Mouse (Mus musculus): ENCODE measurements around the gene Etfa. TPM values are rescaled to one million over a fixed set of nuclear protein-coding genes. Genes with fewer than 3 reads are reported as not detected.

Gene Etfa
- 100 to 1,000 TPM; 480 to 543 TPM for total RNA-seq (2021)
- long read RNA-seq, experiment 1, transcript Etfa-201 (12 exons, 1,392 nt): major isoform, 356 of 393 reads
- long read RNA-seq, experiment 1, partial matches to known transcripts: 26 of 393 reads
- long read RNA-seq, experiment 1, other reads (novel, unspliced or antisense): 11 of 393 reads
- long read RNA-seq, experiment 2, transcript Etfa-201 (12 exons, 1,392 nt): major isoform, 985 of 1,092 reads
- long read RNA-seq, experiment 2, partial matches to known transcripts: 80 of 1,092 reads
- long read RNA-seq, experiment 2, other reads (novel, unspliced or antisense): 27 of 1,092 reads

DNA sequence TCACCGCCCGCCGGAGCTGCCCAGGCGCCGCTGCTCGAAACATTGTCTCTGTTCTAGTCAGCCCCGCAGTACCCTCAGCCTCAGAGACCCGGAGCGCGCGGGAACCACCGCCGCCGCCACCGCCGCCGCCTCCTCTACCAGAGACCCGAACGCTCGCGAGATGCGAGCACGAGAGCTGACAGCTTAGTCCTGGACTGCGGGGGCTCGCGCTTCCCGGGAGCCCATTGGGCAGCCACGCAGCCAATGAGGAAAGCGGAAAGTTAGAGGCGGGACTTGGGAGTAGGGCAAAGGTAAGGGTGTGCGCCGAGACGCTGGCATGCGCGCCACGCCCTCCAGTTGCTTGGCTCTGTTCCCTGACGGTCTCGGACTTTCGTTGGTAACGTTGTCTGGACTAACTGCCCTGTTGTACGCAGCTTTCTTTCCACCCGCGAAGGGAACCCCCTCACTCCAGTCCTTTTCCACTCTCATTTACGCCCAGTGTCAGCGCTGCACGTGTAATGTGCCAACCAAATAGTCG lies at the start of gene Etfa:
Gene Etfa (minus strand): TSS at position 217 of the 517 bp plus-strand sequence.
- DNase-seq (ENCODE audit: low spot score in 2 of 2): peak; percentile 91 to 92

GRCm38 (mm10) chr9:55560960-55561359 lies 48.9 kb upstream of the Etfa start:
- DNase-seq (ENCODE audit: low spot score in 2 of 2): no peak

DNA sequence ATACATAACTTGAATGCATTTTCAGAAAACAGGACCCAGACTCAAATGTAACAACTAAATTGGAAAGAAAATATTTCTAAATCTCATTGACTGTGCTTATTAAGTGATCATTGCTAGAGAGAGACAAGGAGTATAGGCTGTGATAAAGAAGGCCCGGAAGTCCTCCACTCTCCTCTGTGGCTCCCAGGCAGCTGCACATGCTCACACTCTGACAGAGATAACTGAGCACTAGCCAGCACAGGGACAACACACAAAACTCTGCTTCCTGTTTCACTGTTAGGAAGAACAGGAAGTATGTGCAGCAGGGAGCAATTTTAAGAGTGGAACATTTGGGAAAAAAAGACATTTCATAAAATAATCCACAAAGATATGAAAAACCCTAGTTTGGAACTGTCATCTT lies 42.9 kb upstream of the Etfa start:
- no peak for DNase-seq (ENCODE audit: low spot score in 2 of 2)

DNA sequence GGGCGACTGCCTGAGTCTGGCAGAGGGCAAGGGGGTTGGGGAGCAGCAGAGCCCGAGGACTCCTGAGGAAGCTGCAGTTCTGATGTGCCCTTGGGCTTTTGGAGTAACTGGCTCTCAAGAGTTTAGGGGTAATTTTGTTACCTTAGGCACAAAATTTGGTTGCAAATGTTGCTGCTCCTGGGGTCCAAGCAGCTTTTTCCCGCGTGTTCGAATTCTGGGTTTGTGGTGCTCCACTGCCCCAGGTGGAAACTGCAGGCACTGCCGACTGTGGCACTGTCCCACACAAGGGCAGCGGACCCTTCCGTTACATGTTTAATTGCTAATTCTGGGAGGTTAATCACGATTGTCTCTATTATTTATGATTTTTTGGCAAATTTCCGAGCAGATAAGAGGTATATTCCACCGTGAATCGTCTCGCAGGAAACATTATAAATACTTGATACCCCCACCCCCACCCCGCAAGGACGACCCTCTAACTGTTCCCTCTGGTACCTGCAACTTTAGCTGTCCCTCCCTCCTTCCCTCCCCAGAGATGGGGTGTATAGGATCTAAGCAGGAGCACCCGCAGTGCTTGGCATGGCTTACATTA lies 37.4 kb upstream of the Etfa start:
- no peak for DNase-seq (ENCODE audit: low spot score in 2 of 2)

- no peak for DNase-seq (ENCODE audit: low spot score in 2 of 2)
Observed at GRCm38 (mm10) chr9:55548871-55549270, 36.8 kb upstream of the Etfa start.

- DNase-seq (ENCODE audit: low spot score in 2 of 2): peak; percentile 46 to 54
Observed at GRCm38 (mm10) chr9:55546176-55547010, 34.4 kb upstream of the Etfa start.

DNA sequence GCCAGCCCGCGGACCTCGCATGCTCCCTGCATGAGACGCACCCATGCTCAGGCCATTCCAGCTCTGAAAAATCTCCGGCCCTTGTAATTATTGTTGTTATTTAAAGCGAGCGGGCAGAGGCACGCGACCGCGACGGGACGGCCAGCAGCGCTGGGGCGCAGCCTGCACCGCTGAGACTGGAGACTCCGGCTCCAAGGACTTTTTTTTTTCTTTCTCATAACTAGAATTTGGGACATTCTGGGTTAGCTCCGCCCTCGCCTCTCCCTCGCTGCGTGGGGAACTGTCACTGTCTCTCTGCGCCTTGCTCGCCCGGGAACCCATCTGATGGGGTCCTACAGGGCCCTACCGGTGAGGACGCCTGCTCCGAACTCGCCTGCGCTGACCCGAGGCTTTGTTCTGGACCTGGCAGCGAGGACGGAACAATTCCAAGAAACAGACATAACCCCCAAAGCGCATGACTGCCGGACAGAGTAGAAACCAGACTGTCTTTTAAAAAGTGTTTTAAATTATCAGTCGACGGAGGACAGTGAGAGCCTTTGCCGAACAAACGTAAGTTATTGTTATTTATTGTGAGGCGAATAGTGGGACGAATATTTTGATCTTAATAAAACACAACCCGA lies 33.6 kb upstream of the Etfa start:
- DNase-seq (ENCODE audit: low spot score in 2 of 2): peak in 1 of 2 experiments; percentile 12

GRCm38 (mm10) chr9:55544861-55545555 lies 33.0 kb upstream of the Etfa start:
- DNase-seq (ENCODE audit: low spot score in 2 of 2): peak; percentile 19 to 32

- DNase-seq (ENCODE audit: low spot score in 2 of 2): peak; percentile 28 to 42
Observed at GRCm38 (mm10) chr9:55543703-55544401, 31.8 kb upstream of the Etfa start.

DNA sequence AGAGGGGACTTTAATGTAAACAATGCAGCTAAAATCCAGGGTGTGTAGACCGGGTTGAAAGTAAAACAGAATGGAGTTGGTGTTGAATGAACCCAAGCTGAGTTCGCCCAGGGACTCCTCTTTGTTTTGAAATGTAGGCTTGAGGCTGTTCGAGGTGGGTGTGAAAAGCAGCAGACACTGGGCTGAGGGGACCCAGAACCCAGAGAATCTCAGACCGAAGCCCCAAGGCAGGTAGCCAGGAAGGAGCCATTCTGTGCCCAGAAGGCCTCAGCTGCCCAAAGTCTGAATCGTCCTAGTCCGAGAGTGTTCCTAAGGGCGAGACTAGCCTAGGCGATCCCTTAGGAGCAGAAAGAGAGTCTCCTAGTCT lies 31.3 kb upstream of the Etfa start:
- DNase-seq (ENCODE audit: low spot score in 2 of 2): no peak

- DNase-seq (ENCODE audit: low spot score in 2 of 2): peak in 1 of 2 experiments; percentile 4
Observed at GRCm38 (mm10) chr9:55542366-55543325, 30.6 kb upstream of the Etfa start.

GRCm38 (mm10) chr9:55541681-55542365 lies 29.8 kb upstream of the Etfa start:
- DNase-seq (ENCODE audit: low spot score in 2 of 2): peak in 1 of 2 experiments; percentile 25

GRCm38 (mm10) chr9:55540888-55541287 lies 28.8 kb upstream of the Etfa start:
- peak; percentile 21 to 34 for DNase-seq (ENCODE audit: low spot score in 2 of 2)

DNA sequence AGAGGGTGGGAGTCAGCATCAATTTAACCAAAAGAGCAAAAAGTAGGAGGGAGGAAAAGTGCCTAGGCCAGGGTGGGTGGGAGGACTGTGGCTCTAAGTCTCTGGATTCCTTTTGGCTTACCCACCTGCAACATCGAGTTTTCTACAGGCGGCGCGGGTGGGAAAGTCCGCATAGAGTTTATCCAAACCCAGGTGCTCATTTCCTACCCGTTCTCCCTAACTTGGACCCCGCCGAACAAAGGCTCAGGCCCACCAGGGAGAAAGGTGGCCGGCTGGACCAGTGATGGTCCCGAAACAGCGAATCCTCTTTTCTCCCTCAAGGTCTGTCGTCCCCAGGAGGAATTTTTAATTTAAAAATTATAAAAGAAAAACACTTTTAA lies 28.3 kb upstream of the Etfa start:
- no peak for DNase-seq (ENCODE audit: low spot score in 2 of 2)

DNA sequence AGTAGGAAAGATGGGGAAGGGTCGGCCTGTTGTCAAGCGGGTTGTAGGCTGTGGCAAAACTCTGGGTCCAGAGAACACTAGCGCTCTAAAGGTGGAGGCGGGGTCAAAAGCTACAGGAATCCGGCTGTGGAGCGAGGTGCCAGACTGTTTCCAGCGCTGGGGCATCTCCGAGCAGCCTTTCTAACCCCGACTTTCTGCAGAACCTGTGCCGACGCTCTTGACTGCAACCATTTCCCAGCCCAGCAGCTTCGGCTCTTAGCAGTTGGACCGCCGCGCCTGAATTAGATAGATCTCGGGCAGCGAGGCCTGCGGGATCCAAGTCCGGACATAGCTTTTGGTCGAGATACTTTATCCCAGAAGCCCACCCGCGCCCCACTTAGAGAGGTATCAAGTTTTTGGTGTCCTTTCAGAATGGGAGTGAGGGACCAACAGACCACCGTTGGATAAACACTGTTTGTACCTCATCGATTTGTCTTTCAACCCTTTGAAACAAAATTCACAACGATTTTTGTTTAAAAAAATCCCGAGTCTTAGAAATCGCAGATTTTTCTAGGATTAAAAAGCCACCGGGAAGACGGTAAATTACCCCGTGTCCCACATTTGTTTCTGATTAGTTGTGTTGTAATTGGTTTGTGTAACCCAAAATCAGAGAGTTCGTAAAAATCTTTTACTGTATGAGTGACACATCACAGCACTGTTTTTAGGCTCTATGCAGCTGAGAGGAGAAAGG lies 27.8 kb upstream of the Etfa start:
- DNase-seq (ENCODE audit: low spot score in 2 of 2): no peak

- no peak for DNase-seq (ENCODE audit: low spot score in 2 of 2)
Observed at GRCm38 (mm10) chr9:55539006-55539405, 27.0 kb upstream of the Etfa start.

DNA sequence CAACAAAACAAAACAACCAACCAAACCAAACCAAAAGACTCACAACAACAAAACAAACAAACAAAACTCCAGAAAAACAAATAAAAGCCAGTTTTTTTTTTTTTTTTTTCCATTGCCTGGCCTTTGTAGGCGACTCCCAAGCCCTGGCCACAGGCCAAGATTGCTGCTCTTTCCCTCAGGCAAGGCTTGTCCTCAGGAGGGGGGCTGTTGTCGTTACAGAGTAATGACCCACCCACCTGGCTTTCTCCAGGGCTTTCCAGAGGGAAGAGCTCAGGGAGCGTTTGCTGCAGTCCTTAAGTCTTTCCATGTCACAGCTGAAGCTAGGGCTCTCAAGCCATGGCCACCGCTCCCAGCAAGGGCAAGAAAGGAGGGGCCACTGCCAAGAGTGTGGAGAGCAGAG lies 26.3 kb upstream of the Etfa start, which contains the start of gene Isl2:
Gene Isl2 (plus strand): TSS at position 296 of the 400 bp plus-strand sequence.
- DNase-seq (ENCODE audit: low spot score in 2 of 2): no peak

All from adrenal gland, adult 18-20 months (tissue).